Mouse (Mus musculus) kidney, adult 18-20 months (tissue): Measurements from ENCODE around the gene Slc25a4.
"Not testable (repeated sequence)": the region's sequence is repeated elsewhere in the genome, so short reads cannot be mapped to it uniquely, and the experiment has no call there.

ENCODE experiments used
- DNase-seq: peaks from one replicate; pipeline ENCODE4 v3.0.0; 2021

The Slc25a4 gene

DNA sequence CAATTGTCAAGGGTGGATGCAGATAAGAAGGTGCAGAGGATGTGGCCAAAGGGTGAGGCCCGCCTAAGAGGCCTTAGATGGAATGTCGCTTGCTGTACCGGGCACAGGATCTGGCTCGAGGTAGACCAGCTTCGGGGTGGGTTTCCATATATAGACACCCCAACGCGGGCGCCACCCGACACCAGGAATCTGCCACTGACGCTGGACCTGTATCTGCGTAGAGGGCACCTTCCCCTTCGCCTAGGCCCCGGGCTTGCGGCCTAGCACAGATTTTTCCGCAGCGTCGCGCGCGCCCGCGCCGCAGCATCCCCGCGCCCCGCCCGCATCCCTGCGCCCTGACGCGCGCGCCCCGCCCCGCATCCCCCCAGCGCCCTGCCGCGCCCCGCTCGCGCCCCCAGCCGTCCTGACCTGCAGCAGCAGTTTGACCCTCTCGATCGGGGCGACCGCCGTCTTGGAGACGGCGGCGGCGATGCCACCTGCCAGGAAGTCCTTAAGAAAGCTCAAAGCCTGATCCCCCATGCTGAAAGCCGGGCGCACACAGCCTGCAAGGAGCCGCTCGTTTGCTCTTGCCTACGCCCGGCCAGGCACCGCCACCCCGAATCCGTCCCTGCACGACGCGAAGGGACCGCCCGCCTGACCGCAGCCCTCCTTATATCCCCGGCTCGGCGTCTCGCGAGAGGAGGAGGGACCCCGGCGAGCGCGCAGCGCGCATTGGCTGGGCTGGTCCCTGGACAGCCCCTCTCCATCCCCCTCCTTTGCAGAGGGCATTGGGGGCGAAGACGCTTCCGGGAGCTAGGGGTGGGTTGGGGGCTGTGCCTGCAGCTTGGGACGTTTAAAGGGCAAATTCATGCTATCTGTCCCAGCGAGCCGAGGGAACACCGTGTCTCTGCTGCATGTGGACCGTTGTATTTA lies at the start of gene Slc25a4:
TSS of gene Slc25a4 (minus strand) at position 881 of the 912 bp plus-strand sequence.
- DNase-seq = peak; percentile 94

DNA sequence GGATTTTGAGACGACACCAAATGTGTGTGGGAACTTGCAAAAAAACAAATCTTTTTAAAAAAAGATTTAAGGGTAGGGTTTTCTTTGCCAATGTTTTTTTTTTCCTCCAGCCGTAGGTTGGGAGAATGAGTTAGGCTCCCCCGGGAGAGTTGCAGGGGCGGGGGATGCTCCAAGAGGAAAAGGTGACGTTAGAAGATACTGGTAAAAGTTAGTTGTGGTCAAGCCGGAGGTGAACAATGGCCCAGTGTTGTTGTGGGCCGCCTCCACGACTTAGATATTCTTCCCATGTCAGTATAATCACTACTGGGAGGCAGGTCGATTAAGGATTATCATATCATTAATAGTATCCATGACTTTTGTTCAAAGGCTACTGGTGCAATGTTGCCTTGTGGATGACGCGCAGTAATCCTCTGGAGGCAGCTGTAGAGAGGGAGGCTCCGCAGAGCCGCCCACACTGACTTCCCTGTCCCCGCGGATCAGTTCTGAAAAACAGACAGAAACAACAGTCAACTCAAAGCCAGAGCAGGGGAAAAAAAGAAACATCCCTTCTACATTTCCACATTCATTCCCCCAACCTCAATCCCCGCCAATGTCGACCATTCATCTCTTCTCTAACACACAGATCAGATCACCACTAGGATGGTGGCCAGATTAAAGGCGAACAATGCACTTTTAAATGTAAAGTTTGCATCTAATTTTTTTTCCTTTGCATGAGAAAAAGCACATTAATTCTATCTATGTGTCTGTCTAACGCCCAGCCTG lies 47.0 kb upstream of the Slc25a4 start:
- no peak for DNase-seq

DNA sequence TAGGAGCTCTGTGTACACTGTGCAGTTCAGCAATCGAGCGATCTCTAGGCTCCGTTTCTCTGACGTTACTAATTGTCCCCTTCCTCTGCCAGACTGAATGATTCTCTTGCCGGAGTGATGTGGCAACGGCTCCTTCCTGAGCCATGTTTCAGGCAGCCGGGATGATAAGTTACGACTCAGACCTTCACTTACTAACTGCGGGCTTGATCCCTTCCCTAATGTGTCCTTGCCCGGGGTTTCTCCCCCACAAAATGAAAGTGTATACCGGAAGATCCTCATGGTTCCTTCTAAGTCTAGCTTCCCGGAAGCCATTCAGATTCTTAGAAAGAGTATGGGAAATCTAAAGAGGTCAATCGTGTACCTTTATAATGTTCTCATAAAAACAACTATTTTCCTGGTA lies 41.4 kb upstream of the Slc25a4 start:
- no peak for DNase-seq

DNA sequence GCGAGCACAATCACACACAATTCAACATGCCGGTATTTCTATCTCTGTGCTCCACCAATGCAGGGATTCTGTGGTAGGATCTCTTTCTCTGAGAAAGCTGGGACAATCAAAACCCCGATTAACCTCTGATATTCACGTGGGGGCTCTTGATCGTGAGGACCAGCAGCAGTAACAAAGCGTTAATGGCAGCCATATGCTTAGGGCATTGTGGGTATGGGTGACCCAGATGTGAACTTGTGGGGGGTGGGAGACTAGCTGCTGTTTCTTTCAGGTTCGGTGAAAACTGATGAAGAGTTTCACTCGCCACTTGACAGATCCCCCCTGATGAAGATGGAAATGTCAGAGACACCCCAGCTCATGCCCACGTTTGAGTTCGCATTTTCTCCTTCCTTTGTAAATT lies 40.5 kb upstream of the Slc25a4 start:
- no peak for DNase-seq

DNA sequence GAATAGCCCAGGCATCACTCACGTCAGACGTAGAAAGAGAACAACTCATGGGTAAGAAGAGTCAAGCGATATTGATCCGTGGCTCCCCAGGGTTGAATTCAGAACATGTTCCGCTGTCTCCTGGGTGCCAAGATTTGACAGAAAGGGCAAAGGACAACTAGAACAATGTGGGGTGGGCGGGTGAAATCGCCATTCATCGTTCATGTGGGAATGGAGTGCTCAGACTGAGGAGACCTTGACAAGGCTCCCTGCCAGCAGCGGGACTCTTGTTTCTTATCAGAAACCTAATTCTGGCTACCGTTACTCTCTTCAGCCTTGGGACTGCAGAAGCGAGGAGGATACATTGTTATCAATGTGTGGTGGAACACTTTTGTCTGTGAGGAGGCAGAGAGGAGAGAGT lies 35.3 kb upstream of the Slc25a4 start:
- DNase-seq = no peak

DNA sequence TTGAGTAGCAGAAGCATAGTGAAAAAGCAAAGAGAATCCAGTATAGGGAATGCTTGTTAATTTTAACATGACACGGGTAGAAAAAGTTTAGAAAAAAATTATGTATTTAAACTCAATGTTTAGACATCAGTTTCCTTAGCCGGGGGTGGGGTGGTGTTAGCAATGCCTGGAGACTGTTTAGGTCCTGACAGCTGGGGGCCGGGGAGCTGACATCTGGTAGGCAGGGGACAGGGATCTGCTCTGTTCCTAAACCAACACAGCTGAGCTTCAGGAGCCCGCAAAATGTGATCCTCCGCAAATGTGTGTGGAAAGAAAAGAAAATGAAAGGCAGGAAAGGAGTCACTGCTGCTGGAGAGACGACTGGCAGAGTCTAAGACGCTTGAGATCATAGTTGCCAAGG lies 31.9 kb upstream of the Slc25a4 start:
- DNase-seq = no peak

DNA sequence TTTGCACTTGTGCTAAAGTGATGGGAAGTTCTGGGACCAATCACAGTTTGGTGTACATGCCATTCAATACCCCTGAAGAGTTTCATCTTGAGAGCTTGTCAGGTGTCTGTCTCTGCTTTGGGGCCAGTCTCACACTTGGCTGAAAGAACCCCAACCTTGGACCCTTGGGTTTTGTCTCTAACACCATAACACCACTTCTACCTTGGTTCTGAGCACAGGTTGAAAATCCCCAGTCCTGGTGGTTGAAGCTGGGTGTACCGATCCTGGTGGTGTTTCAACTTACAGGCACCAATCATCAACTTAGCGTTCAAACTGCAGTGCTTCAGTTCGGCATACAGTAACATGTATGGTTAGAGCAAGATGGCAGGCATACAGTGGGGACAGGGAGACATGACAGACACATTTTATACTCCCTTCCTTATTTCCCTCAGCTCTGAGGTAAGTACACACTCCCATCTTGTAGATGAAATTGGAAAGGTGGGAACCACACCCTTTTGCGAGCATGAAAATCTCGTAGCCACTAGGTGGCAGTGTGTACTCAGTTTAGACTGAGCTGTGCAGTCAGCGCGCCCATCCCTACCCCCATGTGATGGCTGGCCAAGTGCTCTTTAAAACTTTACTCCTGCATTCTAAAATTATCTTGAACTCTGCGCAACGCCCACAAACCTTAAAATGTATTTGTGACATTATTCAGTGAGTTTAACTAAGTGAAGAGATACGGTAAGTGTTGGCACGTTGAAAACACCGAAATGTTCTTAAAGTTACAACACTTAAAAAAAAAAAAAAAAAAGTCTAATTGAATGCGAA lies 30.7 kb upstream of the Slc25a4 start:
- peak; percentile 73 for DNase-seq

DNA sequence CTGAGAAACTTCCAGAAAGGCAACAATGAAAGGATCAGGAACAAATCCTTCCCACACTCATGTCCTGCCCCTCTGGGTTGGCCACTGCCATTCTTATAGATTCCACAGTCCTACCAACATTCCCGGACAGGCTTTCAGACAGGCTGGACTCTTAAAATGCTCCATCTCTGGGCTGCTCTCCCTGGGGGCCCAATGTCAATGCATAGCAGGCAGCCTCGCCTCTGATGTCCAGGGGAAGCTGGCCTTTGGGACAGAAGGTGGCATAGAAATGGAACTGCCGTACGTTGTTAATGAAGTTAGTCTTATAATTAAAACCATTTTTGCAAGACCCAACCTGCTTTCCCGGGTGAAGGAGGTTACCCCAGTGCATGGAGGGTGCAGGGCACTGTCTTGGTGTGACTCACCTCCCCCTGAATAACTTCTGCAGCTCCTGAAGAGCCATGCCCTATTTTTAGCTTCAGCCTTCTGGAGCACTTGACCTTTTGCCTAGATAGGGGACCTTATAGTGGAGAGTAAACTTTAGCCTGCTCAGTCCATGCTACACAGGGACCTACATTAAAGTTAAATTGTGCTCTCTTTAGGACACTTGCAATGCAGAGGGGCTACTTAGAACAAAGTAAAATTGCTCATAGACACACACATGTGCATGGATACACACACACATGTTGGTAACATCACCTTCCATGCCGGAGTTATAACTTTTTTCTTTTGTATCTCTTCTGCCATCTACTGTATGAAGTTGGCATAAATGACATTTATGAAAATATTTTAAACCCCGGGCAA lies 25.5 kb upstream of the Slc25a4 start:
- DNase-seq = no peak

DNA sequence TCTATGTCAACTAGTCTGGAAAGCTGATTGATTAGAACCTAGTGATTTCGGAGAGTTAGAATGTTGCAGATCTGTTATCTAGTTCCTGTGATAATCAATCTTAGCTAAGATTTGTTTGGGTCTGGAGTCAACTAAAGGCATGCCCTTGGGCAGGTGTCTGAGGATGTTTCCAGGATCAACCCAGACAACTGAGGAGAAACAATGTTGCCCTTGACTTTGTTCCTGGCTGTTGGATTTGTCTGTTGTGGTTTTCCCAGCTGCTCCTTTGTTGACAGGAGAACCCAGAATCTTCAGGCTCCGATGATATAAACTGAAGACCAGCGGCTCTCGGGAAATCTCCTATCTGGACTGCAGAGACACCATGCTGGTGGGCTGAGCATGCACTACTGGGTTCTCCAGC lies 23.7 kb upstream of the Slc25a4 start:
- DNase-seq = no peak

DNA sequence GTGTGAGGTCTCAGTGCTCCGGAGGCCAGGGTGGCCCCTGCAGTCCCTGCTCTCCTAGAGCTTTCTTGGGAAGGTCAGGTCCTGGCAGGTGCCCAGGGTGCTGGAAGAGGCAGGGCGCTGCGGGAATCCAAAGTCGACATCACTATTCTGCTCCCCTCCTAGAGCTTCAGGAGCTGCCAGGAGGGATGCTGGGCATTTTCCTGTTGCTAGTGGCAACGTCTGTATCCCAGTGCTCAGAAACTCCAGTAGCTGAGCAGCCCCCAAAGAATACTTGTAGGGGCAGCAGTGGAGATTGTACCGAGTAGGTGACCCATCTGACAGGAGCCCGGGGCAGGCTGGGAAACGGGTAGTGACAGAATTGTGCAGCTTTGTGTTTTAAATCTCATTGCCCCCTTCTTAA lies 21.7 kb upstream of the Slc25a4 start:
- no peak for DNase-seq

DNA sequence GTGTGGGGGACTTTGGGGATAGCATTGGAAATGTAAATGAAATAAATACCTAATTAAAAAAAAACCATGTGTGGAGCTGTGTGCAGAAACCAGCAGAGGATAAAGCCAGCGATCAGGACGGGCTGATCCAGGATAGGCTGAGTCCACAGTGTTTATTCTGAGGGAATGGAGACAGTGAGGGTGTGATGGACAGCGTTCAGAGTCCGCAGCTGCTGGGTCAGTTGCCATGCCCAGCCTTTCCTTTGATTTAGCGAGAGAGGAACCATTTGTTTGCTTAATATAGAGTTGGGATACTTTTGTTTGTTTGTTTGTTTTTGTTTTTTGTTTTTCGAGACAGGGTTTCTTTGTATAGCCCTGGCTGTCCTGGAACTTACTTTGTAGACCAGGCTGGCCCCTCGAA lies 20.9 kb upstream of the Slc25a4 start:
- DNase-seq = not testable (repeated sequence)

DNA sequence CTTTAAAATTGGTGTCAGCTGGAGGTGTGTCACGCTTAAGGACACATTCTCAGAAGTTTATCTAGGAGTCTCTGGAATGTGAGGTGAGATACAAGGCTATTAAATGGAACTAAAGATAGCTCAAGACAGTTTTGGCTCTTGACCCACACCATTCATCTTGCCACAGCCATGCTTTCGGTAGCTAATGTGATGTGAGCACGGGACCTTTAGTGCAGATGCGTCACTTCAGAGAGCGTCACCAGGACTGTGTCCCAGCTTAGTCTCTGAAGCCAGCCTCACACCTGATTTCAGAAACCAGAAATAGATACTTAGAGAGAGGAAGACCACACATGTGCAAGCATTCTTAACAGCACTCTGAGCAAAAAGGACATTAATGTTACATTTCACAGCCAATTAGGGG lies 15.5 kb upstream of the Slc25a4 start:
- no peak for DNase-seq

DNA sequence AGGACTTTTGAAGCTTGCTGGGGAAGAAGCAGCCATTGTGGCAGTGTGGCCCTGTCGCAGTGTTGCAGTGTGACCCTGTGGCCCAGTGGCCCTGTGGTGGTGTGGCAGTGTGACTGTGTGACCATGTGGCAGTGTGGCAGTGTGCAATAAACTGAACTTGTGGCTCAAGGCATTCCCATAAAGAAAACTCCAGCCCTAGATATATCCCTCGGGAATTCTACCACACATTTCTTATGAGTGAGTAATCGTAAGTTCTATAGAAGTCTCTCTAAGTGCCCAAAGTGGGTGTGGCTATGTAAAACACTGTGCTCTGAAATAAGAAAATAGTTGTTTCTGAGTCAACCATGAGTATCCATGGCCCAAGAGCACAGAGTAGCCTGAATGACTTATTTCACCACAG lies 14.4 kb upstream of the Slc25a4 start:
- no peak for DNase-seq

DNA sequence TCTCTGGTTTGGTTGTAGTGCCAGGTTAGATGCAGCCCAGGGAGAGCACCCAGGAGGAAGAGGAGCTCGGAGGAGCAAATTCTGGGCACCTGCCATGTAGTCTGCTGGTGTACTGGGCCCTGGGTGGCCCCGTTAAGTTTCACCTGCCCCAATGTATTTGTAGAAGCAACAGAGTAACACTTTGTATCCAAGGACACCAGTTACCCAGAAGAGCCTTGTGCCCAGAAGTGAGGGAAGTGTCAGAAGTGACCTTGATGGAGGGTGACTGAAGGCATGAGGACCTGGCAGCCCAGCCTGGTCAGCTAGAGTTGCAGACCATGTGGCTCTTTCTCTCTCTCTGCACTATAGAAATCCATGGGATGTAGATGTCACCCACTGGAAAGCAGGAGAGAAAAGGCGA lies 9.5 kb upstream of the Slc25a4 start:
- no peak for DNase-seq

DNA sequence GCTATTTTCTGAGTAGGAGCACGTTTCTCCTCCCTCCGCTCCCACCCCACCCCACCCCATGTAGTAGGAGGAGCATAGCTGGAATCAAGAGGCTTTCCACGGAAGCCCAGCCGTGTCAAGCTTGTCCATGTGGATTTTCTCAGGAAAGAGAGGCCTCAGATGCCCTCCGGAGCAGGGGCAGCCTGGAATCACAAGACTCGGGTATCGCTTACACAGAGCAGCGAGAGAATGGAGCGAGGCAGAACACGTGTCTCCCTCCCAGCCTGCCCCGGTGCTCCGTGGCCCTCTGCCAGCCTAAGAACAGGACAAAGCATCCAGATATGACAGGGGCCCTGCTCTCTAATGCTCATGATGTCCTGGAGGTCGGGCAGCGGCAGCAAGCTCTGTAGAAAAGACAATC lies 5.8 kb upstream of the Slc25a4 start:
- DNase-seq = peak; percentile 68

DNA sequence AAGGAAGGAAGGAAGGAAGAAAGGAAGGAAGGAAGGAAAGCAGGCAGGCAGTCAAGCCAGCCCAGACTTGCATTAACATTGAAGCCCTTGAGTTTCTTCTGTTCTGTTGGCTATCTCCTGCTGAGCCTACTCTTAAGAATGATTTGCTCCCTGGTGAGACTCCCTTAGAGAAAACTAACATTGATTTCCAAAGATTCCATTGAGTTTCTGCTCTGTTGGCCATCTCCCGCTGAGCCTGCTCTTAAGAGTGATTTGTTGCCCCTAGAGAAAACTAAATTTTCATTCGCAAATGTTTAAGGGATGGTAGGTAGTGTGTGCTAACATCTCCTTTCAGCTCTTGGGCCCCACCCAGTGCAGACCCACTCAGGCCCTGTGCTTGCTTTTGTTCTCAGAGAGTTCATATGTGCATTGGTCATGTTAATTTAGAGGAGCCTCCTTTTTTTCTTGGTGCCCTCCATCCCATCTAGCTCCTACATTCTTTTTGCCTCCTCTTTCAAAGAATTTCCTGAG lies 2.9 kb upstream of the Slc25a4 start:
- no peak for DNase-seq

DNA sequence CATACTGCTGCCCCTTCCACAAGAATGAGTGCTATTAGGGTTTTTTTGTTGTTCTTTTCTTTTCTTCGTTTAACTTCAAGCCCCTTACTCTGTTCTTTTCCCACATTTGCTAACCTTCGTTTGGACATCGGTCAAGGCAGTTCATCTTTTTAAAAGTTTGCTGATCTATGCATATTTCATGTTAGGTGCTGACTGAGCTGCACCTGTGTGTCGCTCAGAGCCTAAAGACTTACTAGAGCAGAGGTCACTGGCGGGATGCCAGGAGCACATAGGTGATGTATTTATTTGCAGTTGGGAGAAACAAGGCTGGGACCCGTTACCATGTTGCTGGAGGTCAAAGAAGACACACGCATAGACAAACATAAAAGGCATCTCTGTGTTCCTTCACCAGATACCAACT lies 1.1 kb upstream of the Slc25a4 start:
- DNase-seq = peak; percentile 67

DNA sequence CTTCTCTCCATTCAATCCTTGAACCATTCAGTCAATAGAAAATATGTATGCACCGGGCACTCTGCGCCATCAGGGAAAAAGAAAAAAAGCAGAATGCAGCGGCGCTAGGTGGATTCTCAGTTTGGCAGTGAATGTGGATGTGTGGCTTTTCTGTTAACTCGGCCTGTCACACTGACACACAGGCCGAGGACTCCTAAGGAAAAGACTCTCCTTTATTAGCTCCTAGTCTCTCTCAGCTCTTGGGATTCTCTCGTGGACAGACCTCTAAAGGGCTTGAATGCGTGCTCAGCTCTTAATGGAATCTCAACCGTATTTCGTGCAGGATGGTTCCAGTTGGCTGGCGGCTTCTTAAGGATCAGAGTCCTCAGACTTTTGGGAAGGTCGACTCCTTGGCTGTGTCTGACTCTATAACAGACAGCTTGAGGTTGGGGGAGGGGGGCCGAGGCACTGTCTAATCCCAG lies 557 bp upstream of the Slc25a4 start:
- peak; percentile 49 for DNase-seq

DNA sequence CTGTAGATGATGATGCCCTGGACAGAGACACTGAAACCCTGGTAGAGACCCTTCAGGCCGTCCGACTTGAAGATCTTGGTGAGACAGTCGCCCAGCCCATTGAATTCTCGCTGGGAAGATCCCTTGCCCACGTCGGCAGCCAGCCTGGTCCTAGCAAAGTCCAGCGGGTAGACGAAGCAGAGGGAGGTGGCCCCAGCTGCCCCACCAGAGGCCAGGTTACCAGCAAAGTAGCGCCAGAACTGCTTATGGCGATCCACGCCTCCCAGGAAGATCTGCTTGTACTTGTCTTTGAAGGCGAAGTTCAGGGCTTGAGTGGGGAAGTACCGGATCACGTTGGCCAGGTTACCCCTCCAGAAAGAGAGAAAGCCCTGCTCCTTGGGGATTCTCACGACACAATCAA lies 2.0 kb downstream of the Slc25a4 start:
- peak; percentile 22 for DNase-seq

DNA sequence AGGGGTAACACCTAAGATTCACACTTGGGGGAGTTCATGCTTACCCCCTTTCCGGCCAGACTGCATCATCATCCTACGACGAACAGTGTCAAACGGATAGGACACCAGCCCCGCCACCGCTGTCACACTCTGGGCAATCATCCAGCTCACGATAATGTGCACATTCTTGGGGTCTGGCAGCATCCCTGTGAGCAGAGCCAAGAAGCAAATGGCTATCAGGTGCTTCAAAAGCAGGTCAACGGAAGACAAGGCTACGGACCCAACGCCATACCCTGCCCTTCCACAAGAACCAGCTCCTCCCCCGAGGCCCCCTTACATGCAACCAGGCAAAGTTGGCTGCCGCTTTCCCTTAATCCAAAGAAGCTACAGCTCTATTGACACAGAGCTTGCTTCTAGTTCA lies 2.7 kb downstream of the Slc25a4 start:
- no peak for DNase-seq

DNA sequence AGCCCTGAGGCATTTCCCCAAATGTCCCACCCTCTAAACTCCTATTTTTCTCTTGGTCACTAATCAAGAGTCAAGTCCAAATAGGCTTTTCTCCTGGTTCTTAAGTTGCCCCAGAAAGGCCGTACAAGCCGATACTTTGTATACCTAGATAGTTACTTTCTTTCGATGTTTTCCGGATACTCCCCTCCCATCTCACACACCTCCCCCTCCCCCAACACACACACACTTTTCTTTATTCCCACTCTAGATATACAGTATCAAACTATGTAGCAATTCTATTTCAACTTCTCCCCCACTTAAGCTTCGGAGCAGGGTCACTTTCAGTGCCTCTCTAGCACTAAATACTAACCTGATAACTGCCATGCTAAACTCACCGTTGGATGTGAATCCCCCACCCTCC lies 5.0 kb downstream of the Slc25a4 start:
- DNase-seq = no peak

DNA sequence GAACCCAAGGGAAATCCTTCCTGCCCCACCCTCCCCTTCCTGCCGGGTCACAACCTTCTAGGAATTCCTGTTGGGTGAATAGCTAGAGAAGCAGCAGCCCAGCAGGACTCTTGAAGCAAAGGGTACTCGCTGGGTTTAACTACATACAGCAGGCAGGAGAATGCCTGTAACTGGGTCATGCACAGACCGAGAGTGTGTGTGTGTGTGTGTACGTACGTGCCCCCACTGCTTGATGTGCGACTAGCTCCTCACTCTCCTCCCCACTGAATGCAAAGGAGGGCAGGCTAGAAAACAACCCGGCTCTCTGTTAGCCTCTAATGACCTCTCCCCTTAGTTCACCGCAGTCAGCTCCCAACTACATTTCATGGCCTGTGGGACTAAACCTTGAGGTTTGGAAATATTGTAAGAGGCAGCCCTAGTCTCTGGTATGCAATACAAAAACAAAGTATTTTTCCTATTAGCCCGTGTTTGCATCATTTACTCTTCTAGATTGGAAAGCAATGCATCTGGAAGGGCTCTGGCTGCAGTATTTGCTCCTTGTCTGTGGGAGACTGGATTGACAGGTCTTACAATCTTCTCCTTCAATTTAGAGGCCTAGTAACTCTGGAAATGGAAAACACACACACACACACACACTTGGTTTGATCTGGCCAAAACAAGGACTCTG lies 6.0 kb downstream of the Slc25a4 start:
- no peak for DNase-seq
